Mouse (Mus musculus): ENCODE results near the gene Corin. TPM values are rescaled to one million over a fixed set of nuclear protein-coding genes. Genes with fewer than 3 reads are reported as not detected.

Gene Corin
- polyA plus RNA-seq, 1 experiment from 2014 or later, result 0.16 TPM

DNA sequence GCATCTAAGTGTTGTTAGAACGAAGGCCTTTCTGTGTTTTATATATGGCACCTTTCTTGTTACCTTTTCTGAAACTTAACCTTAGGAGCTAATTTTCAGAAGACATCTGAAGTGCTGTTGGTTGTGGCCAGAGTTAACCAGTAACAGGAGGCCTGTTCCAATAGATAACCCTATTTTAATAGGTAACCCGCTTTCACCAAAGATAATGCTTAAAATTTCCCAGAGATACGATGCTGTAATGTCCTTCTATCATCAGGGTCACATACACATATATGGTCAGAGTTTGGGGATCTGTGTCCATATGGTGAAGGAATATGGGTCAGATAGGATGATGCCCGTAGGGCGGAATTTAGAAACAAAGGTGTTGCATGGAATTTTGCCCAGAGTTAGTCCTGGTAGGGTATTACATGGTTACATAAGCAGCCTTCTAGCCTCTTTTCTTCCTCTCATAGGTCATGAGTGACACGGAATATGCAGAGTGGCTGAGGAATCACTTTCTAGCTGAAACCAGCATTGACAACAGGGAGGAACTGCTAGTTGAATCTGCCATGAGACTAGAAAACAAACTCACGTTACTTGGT, 237.2 kb downstream of the Corin start:
- H3K9me3 ChIP-seq (ENCODE audit: control insufficient read depth, low read length), result no peaks in the 10 kb centered on the region
- no peak overlapping the region for H3K4me3 ChIP-seq (ENCODE audit: low read depth, low read length)
- no peak overlapping the region for H3K27ac ChIP-seq (ENCODE audit: low read depth)
- no peak overlapping the region for H3K4me2 ChIP-seq (ENCODE audit: low read length)
- ATAC-seq (replicated peaks; ENCODE audit: low FRiP score, low TSS enrichment, low read depth), result no peak
- DNase-seq (ENCODE audit: low spot score), result no peak
- no peaks in the 10 kb centered on the region for H3K4me1 ChIP-seq (replicated peaks; ENCODE audit: control insufficient read depth, insufficient read depth, low read length)
- no peaks in the 10 kb centered on the region for H3K27me3 ChIP-seq (replicated peaks; ENCODE audit: control insufficient read depth, insufficient read depth, low read length)
- no peak overlapping the region for H3K9ac ChIP-seq (ENCODE audit: low read length)
- WGBS, result 91% methylated on average over 7 of the region's 7 CpGs
- 0 out of 2 replicates have a peak, but pooled peaks cover 5% of the 10 kb centered on the region for H3K36me3 ChIP-seq (ENCODE audit: control insufficient read depth, insufficient read depth, low read length)

GRCm38 (mm10) chr5:72264195-72264751, 240.0 kb downstream of the Corin start:
- no peak overlapping the region for H3K4me3 ChIP-seq (ENCODE audit: low read depth, low read length)
- 45% methylated on average over 15 of the region's 15 CpGs for WGBS

DNA sequence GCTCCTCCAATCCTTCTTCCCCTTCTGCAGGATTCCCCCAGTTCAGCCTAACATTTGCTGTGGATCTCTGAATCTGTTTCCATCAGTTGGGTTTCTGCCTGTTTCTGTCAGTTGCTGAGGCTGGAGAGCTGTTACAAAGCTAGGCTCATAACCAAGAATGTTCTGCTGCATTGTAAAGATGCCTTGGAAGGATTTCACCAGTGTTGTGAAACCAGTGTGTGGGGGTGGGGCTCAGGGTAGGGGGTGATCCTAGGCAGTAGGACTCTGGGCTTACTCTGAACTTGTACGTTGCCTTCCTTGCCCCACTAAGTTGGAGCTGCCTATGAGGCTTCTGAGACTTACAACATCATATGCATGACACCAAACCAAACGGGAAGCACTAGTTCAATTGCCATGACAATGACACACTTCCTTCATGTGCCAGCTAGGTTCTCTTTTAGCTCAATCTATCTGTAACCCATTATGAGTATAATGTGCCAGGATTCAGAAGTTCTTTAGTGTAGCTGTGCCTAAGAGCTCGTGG, 242.4 kb downstream of the Corin start:
- Histone ChIP-seq H3K4me3 (ENCODE audit: low read depth, low read length) (no peak overlapping the region), H3K4me2 (ENCODE audit: low read length) (no peak overlapping the region), H3K27me3 (replicated peaks; ENCODE audit: control insufficient read depth, insufficient read depth, low read length) (no peaks in the 10 kb centered on the region), H3K27ac (ENCODE audit: low read depth) (no peak overlapping the region), H3K9me3 (ENCODE audit: control insufficient read depth, low read length) (no peaks in the 10 kb centered on the region), H3K36me3 (ENCODE audit: control insufficient read depth, insufficient read depth, low read length) (no peaks in the 10 kb centered on the region), H3K9ac (ENCODE audit: low read length) (no peak overlapping the region), H3K4me1 (replicated peaks; ENCODE audit: control insufficient read depth, insufficient read depth, low read length) (no peaks in the 10 kb centered on the region)
- WGBS, result 86% methylated on average over 3 of the region's 3 CpGs
- ATAC-seq (replicated peaks; ENCODE audit: low FRiP score, low TSS enrichment, low read depth) (no peak), DNase-seq (ENCODE audit: low spot score) (no peak)

More at GRCm38 (mm10) chr5:72264195-72264751, 240.0 kb downstream of the Corin start:
- Histone ChIP-seq H3K4me2 (ENCODE audit: low read length) (no peak overlapping the region), H3K27ac (ENCODE audit: low read depth) (no peak overlapping the region), H3K36me3 (ENCODE audit: control insufficient read depth, insufficient read depth, low read length) (0 out of 2 replicates have a peak, but pooled peaks cover 5% of the 10 kb centered on the region), H3K9me3 (ENCODE audit: control insufficient read depth, low read length) (no peaks in the 10 kb centered on the region), H3K4me1 (replicated peaks; ENCODE audit: control insufficient read depth, insufficient read depth, low read length) (no peaks in the 10 kb centered on the region), H3K27me3 (replicated peaks; ENCODE audit: control insufficient read depth, insufficient read depth, low read length) (no peaks in the 10 kb centered on the region), H3K9ac (ENCODE audit: low read length) (no peak overlapping the region)
- no peak for DNase-seq (ENCODE audit: low spot score)
- no peak for ATAC-seq (replicated peaks; ENCODE audit: low FRiP score, low TSS enrichment, low read depth)

GRCm38 (mm10) chr5:72259298-72259621, 245.0 kb downstream of the Corin start:
- no peak overlapping the region for H3K4me3 ChIP-seq (ENCODE audit: low read depth, low read length)
- H3K9ac ChIP-seq (ENCODE audit: low read length), result no peak overlapping the region
- WGBS, result 75% methylated on average over 3 of the region's 3 CpGs
- no peaks in the 10 kb centered on the region for H3K36me3 ChIP-seq (ENCODE audit: control insufficient read depth, insufficient read depth, low read length)
- no peak for ATAC-seq (replicated peaks; ENCODE audit: low FRiP score, low TSS enrichment, low read depth)
- H3K27me3 ChIP-seq (replicated peaks; ENCODE audit: control insufficient read depth, insufficient read depth, low read length), result no peaks in the 10 kb centered on the region
- H3K4me1 ChIP-seq (replicated peaks; ENCODE audit: control insufficient read depth, insufficient read depth, low read length), result no peaks in the 10 kb centered on the region
- no peak overlapping the region for H3K27ac ChIP-seq (ENCODE audit: low read depth)
- no peaks in the 10 kb centered on the region for H3K9me3 ChIP-seq (ENCODE audit: control insufficient read depth, low read length)
- H3K4me2 ChIP-seq (ENCODE audit: low read length), result no peak overlapping the region
- no peak for DNase-seq (ENCODE audit: low spot score)

DNA sequence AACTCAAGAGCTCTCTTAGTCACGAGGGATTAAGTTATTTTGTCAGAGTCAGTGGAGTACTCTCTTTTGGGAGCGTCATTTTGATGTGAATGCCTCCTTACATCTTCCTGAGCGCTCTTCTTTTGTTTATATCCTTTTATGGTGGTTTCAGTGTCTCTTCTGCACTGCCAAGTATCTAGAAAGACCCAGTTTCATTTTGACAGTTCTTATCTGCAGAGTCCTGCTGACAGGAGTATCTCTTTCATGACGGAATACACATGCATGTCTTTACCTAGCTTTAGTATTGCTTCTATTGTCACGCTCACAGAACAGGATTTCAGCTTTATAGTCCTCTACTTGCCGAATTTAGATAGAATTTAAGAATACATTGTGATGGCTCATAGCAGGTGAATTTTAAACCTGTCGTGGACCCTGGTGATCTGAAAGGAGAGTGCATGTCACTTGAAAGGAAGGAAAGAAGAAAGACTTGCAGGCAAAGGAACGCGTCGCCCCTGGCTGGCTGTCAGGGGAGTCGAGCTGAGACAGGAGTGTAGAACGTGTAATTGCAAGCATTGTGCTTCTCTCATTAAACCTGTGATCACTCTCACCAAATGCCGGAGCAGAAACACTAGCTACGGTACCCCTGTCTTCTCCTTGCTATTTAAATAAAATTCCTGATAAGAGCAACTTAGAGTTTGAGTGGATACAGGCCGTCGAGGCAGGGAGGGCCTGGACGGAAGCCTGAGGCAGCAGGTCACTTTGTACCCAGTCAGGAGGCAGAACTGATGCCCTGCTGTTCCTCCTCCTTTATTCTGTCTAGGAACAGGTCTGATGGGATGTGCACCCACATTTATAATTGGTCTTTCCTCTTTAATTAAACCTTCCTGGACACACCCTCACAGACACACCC, 245.6 kb downstream of the Corin start:
- no peak overlapping the region for H3K4me2 ChIP-seq (ENCODE audit: low read length)
- H3K4me3 ChIP-seq (ENCODE audit: low read depth, low read length), result no peak overlapping the region
- ATAC-seq (replicated peaks; ENCODE audit: low FRiP score, low TSS enrichment, low read depth), result no peak
- no peaks in the 10 kb centered on the region for H3K36me3 ChIP-seq (ENCODE audit: control insufficient read depth, insufficient read depth, low read length)
- H3K27me3 ChIP-seq (replicated peaks; ENCODE audit: control insufficient read depth, insufficient read depth, low read length), result no peaks in the 10 kb centered on the region
- no peak overlapping the region for H3K27ac ChIP-seq (ENCODE audit: low read depth)
- no peak for DNase-seq (ENCODE audit: low spot score)
- 74% methylated on average over 17 of the region's 17 CpGs for WGBS
- H3K9ac ChIP-seq (ENCODE audit: low read length), result no peak overlapping the region
- no peaks in the 10 kb centered on the region for H3K4me1 ChIP-seq (replicated peaks; ENCODE audit: control insufficient read depth, insufficient read depth, low read length)
- no peaks in the 10 kb centered on the region for H3K9me3 ChIP-seq (ENCODE audit: control insufficient read depth, low read length)

- Histone ChIP-seq H3K9ac (ENCODE audit: low read length) (no peak overlapping the region), H3K4me2 (ENCODE audit: low read length) (no peak overlapping the region), H3K27ac (ENCODE audit: low read depth) (no peak overlapping the region), H3K9me3 (ENCODE audit: control insufficient read depth, low read length) (no peaks in the 10 kb centered on the region), H3K27me3 (replicated peaks; ENCODE audit: control insufficient read depth, insufficient read depth, low read length) (no peaks in the 10 kb centered on the region), H3K4me1 (replicated peaks; ENCODE audit: control insufficient read depth, insufficient read depth, low read length) (no peaks in the 10 kb centered on the region), H3K4me3 (ENCODE audit: low read depth, low read length) (no peak overlapping the region), H3K36me3 (ENCODE audit: control insufficient read depth, insufficient read depth, low read length) (no peaks in the 10 kb centered on the region)
- WGBS, result 85% methylated on average over 10 of the region's 10 CpGs
- DNase-seq (ENCODE audit: low spot score), result no peak
- ATAC-seq (replicated peaks; ENCODE audit: low FRiP score, low TSS enrichment, low read depth), result no peak
These were observed 247.2 kb downstream of the Corin start for GRCm38 (mm10) chr5:72257084-72257483.

DNA sequence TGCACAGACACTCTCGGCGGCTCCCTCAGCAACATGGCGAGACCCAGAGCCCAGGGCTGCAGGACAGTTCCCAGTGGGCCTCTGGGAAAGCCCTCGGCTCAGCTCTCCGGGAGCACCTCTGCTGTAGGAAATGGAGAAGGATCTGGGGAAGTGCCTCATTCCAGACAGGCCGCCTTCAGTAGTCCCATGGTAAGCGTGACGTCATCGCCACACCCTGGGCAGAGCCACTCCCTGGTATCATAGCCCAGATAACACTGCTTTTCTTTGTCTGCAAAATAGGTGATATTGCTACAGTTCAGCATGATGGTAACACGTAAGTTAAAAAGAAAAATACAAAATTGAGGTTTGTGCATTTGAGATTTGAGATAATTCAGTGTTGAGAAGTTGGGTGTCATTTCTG, 249.3 kb downstream of the Corin start:
- DNase-seq (ENCODE audit: low spot score) (no peak), ATAC-seq (replicated peaks; ENCODE audit: low FRiP score, low TSS enrichment, low read depth) (no peak)
- H3K27ac ChIP-seq (ENCODE audit: low read depth), result no peak overlapping the region
- H3K4me1 ChIP-seq (replicated peaks; ENCODE audit: control insufficient read depth, insufficient read depth, low read length), result no peaks in the 10 kb centered on the region
- no peak overlapping the region for H3K9ac ChIP-seq (ENCODE audit: low read length)
- WGBS, result 90% methylated on average over 10 of the region's 10 CpGs
- no peak overlapping the region for H3K4me3 ChIP-seq (ENCODE audit: low read depth, low read length)
- H3K9me3 ChIP-seq (ENCODE audit: control insufficient read depth, low read length), result no peaks in the 10 kb centered on the region
- no peaks in the 10 kb centered on the region for H3K27me3 ChIP-seq (replicated peaks; ENCODE audit: control insufficient read depth, insufficient read depth, low read length)
- H3K36me3 ChIP-seq (ENCODE audit: control insufficient read depth, insufficient read depth, low read length), result no peaks in the 10 kb centered on the region
- no peak overlapping the region for H3K4me2 ChIP-seq (ENCODE audit: low read length)

GRCm38 (mm10) chr5:72250180-72250579, 254.1 kb downstream of the Corin start:
- DNase-seq (ENCODE audit: low spot score), result no peak
- H3K27me3 ChIP-seq (replicated peaks; ENCODE audit: control insufficient read depth, insufficient read depth, low read length), result no peaks in the 10 kb centered on the region
- whole genome bisulfite sequencing, result 94% methylated on average over 1 of the region's 1 CpGs

More at GRCm38 (mm10) chr5:72250180-72250579, 254.1 kb downstream of the Corin start:
- ATAC-seq (replicated peaks; ENCODE audit: low FRiP score, low TSS enrichment, low read depth), result no peak
- Histone ChIP-seq H3K27ac (ENCODE audit: low read depth) (no peak overlapping the region), H3K9ac (ENCODE audit: low read length) (no peak overlapping the region), H3K4me1 (replicated peaks; ENCODE audit: control insufficient read depth, insufficient read depth, low read length) (no peaks in the 10 kb centered on the region), H3K4me2 (ENCODE audit: low read length) (no peak overlapping the region), H3K36me3 (ENCODE audit: control insufficient read depth, insufficient read depth, low read length) (peaks cover 9% of the 10 kb centered on the region; the same call in 1 of the 2 replicates), H3K9me3 (ENCODE audit: control insufficient read depth, low read length) (no peaks in the 10 kb centered on the region), H3K4me3 (ENCODE audit: low read depth, low read length) (no peak overlapping the region)

Measured in intestine, embryonic 14.5 days (tissue).